8 mouse cellular contexts compared by ENCODE assay signal in genomic region chr6:134566818-134567485, GRCm38 (mm10). TPM values are rescaled to one million over a fixed set of nuclear protein-coding genes. Genes with fewer than 3 reads are reported as not detected.
DNase-seq lines count a peak whose midpoint lies in the region; ATAC-seq and TF ChIP-seq lines count a peak whose summit lies in the region.

Gene Lrp6 (minus strand): TSS chr6:134566965.

- H3K36me3 ChIP-seq in ES-E14 (ENCODE audit: control insufficient read depth, insufficient read depth, low read length, poor library complexity, severe bottlenecking) = no peaks in the 10 kb centered on the region
- H3K36me3 ChIP-seq in forebrain, postnatal 0 days (ENCODE audit: insufficient read depth) = no peaks in the 10 kb centered on the region
- no peaks in the 10 kb centered on the region for H3K36me3 ChIP-seq in neural tube, embryonic 15.5 days

- H3K4me3 ChIP-seq in ES-E14 (ENCODE audit: insufficient read depth in 1 of 2, low read depth in 1 of 2, low read length in 2 of 2, poor library complexity in 1 of 2, severe bottlenecking in 1 of 2) = peak within 1 kb of the TSS; percentile 93 to 99
- H3K4me3 ChIP-seq in forebrain, postnatal 0 days (ENCODE audit: low read depth, low read length) = peak within 1 kb of the TSS; percentile 80
- H3K4me3 ChIP-seq in layer of hippocampus, adult 2 months = peak within 1 kb of the TSS; percentile 70
- peak within 1 kb of the TSS; percentile 86 for H3K4me3 ChIP-seq in lung, adult 2 months (replicated peaks; ENCODE audit: extremely low read depth, low read depth, low read length)
- peak within 1 kb of the TSS; percentile 87 for H3K4me3 ChIP-seq in neural tube, embryonic 15.5 days (replicated peaks)

- ATAC-seq in forebrain, postnatal 0 days = peak; percentile 95
- peak; percentile 93 for ATAC-seq in neural tube, embryonic 15.5 days (ENCODE audit: low FRiP score)

- peak within 1 kb of the TSS; percentile 98 for H3K9ac ChIP-seq in ES-E14 (ENCODE audit: insufficient read depth, low read depth, low read length, poor library complexity, severe bottlenecking)
- peak within 1 kb of the TSS; percentile 94 for H3K9ac ChIP-seq in forebrain, postnatal 0 days
- H3K9ac ChIP-seq in neural tube, embryonic 15.5 days (replicated peaks) = peak within 1 kb of the TSS; percentile 97

- no peak for TF ChIP-seq CTCF in forebrain, postnatal 0 days (IDR thresholded peaks at IDR 0.05; ENCODE audit: low read depth)
- TF ChIP-seq CTCF in layer of hippocampus, adult 2 months (conservative IDR thresholded peaks at IDR 0.05) = no peak
- no peak for TF ChIP-seq CTCF in lung, adult 2 months (IDR thresholded peaks at IDR 0.05; ENCODE audit: insufficient read depth, low read length)

- 3% methylated on average over 78 of the region's 99 CpGs for WGBS in forebrain, postnatal 0 days
- WGBS in lung, adult 2 months = under 1% methylated on average over 81 of the region's 99 CpGs
- under 1% methylated on average over 86 of the region's 99 CpGs for WGBS in neural tube, embryonic 15.5 days

- H3K4me2 ChIP-seq in forebrain, postnatal 0 days (ENCODE audit: low read depth) = peak within 1 kb of the TSS; percentile 82
- H3K4me2 ChIP-seq in neural tube, embryonic 15.5 days = peak within 1 kb of the TSS; percentile 78

- peak; percentile 71 for TF ChIP-seq POLR2A in lung, adult 2 months (IDR thresholded peaks at IDR 0.05; ENCODE audit: borderline replicate concordance, extremely low read depth, low read depth, low read length)

- peak within 1 kb of the TSS; percentile 89; the same call in 1 of the 2 replicates for H3K27ac ChIP-seq in ES-E14 (ENCODE audit: insufficient read depth, low read depth, low read length, poor library complexity, severe bottlenecking)
- peak within 1 kb of the TSS; percentile 100 for H3K27ac ChIP-seq in forebrain, postnatal 0 days (ENCODE audit: low read depth, low read length)
- H3K27ac ChIP-seq in layer of hippocampus, adult 2 months = peak within 1 kb of the TSS; percentile 99
- H3K27ac ChIP-seq in neural tube, embryonic 15.5 days (replicated peaks) = peak within 1 kb of the TSS; percentile 100

- in situ Hi-C loops in ES-E14 (cut with MboI; ENCODE audit: low sequenced_read_pairs in 2 of 2, unreplicated experiment in 2 of 2) = no loop called here

- peak; percentile 59 for DNase-seq in ES-E14 (ENCODE audit: low read depth, low spot score)
- peak; percentile 79 for DNase-seq in cerebellum, adult 11 months
- peak; percentile 93 for DNase-seq in forebrain, postnatal 0 days
- peak; percentile 84 to 91 for DNase-seq in heart, postnatal 36 days
- peak; percentile 65 to 77 for DNase-seq in layer of hippocampus, adult 2 months (ENCODE audit: low spot score in 2 of 2)
- DNase-seq in lung, adult 2 months = peak; percentile 81
- peak; percentile 90 for DNase-seq in testis, postnatal 10 days (ENCODE audit: low spot score)

- H3K4me1 ChIP-seq in ES-E14 (ENCODE audit: control insufficient read depth in 2 of 2, insufficient read depth in 2 of 2, low read length in 2 of 2, poor library complexity in 1 of 2) = peaks cover 2% of the 10 kb centered on the region in 2 experiments; a peak in 2 of 4 replicates
- peaks cover 9% of the 10 kb centered on the region for H3K4me1 ChIP-seq in forebrain, postnatal 0 days (ENCODE audit: insufficient read depth)
- peaks cover 4% of the 10 kb centered on the region for H3K4me1 ChIP-seq in lung, adult 2 months (ENCODE audit: control insufficient read depth, insufficient read depth, low read length)
- H3K4me1 ChIP-seq in neural tube, embryonic 15.5 days = peaks cover 25% of the 10 kb centered on the region

- intact Hi-C loops in heart, postnatal 36 days (cut with DNase I) = loop anchor here (1.0 to 5.0 kb wide), 4 partner anchors 40 to 142 kb away; no protein-coding TSS in a partner anchor

- H3K9me3 ChIP-seq in ES-E14 (ENCODE audit: control insufficient read depth, insufficient read depth, low read depth, low read length) = no peaks in the 10 kb centered on the region
- H3K9me3 ChIP-seq in forebrain, postnatal 0 days (ENCODE audit: low read length) = no peaks in the 10 kb centered on the region
- no peaks in the 10 kb centered on the region for H3K9me3 ChIP-seq in neural tube, embryonic 15.5 days (replicated peaks)

- H3K27me3 ChIP-seq in forebrain, postnatal 0 days (ENCODE audit: insufficient read depth, low read length) = no peaks in the 10 kb centered on the region
- H3K27me3 ChIP-seq in neural tube, embryonic 15.5 days (replicated peaks) = no peaks in the 10 kb centered on the region

TF ChIP-seq in ES-E14, 5 proteins besides CTCF, POLR2A, EP300 and RAD21:
- TF ChIP-seq ZNF384 (IDR thresholded peaks at IDR 0.05; ENCODE audit: low read depth, low read length) = no peak
- no peak for TF ChIP-seq MAFK (IDR thresholded peaks at IDR 0.05; ENCODE audit: insufficient read depth, low read depth, low read length)
- TF ChIP-seq ZC3H11A (IDR thresholded peaks at IDR 0.05; ENCODE audit: borderline replicate concordance, low read depth, low read length) = no peak
- TF ChIP-seq CHD2 (IDR thresholded peaks at IDR 0.05; ENCODE audit: low read depth, low read length) = no peak
- no peak for TF ChIP-seq HCFC1 (IDR thresholded peaks at IDR 0.05; ENCODE audit: borderline replicate concordance, insufficient read depth, low read length)

RNA-seq across cellular contexts. Expression of gene Lrp6, which starts in this region (rescaled TPM):
- total RNA-seq in ES-E14 (2012; rRNA removed) = 46.8 and 72.9 TPM in 2 replicates
- total RNA-seq in forebrain, postnatal 0 days (2014; rRNA removed) = 29.9 and 41.3 TPM in 2 replicates
- 12.3 and 14.7 TPM in 2 replicates for polyA plus RNA-seq in forebrain, postnatal 0 days (2015; fragmentation: Nextera tagmentation; extraction: Ambion mirVana)
- 10 to 100 TPM; 52.1 to 57.6 TPM for total RNA-seq in heart, postnatal 36 days (2021)
- 10 to 100 TPM; 49.2 to 54.5 TPM for total RNA-seq in layer of hippocampus, adult 2 months (2021)
- 30.8 and 38.3 TPM in 2 replicates for polyA plus RNA-seq in lung, adult 2 months (2012; rRNA removed)
- 14.6 and 17.9 TPM in 2 replicates for polyA plus RNA-seq in neural tube, embryonic 15.5 days (2015; fragmentation: Nextera tagmentation; extraction: Ambion mirVana)

Comparison
In these comparisons a context has a peak if more than half of its experiments do, and no peak if none do; other contexts are left out.
1. Peak in every context shown above with its lines: DNase-seq, ATAC-seq, H3K4me3 ChIP-seq and H3K27ac ChIP-seq.